Mouse (Mus musculus) fibroblast of lung, adult 2 months (primary cell): ENCODE data around the gene Eif4g3.

Source experiments
- DNase-seq: peaks from one replicate; pipeline ENCODE4 v3.0.0-alpha.2; 2011; ENCODE audit warnings: low read depth

Eif4g3 gene

DNA sequence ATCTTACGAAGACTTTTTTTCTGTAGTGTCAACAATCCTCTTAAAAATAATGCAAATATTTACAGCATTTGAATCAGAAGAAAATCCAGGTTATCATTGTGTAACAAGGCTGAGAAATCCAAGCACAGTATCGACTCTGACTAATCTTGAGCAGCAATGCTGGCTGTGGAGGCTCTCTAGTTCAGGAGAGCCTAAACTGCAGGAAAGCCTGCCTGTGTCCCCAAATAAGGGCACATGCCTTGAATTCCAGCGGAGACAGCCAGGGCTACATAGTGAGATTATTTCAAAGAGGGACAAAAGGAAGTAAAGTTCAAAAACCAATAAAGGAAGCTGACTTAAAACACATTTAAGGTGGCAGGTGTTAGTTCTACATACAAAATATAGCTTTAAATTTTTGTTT lies 168.7 kb downstream of the Eif4g3 start:
- no peak for DNase-seq

GRCm38 (mm10) chr4:138163836-138164235 lies 171.0 kb downstream of the Eif4g3 start:
- DNase-seq, result no peak

DNA sequence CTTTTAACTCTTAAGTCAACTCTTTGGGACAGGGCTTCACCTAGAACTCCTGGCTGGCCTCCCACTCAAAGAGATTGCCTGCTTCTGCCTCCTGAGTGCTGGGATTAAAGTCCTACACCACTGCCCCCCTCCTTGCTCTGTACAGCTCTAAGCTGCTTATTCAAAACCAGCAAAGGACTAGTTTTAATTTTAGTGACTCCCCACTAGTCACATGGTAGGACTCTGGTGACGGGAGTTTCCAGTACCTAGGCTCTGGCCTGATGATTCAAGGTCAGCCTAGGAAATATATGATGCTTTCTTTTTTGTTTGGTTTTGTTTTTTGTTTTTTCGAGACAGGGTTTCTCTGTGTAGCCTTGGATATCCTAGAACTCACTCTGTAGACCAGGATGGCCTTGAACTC lies 172.0 kb downstream of the Eif4g3 start:
- no peak for DNase-seq

DNA sequence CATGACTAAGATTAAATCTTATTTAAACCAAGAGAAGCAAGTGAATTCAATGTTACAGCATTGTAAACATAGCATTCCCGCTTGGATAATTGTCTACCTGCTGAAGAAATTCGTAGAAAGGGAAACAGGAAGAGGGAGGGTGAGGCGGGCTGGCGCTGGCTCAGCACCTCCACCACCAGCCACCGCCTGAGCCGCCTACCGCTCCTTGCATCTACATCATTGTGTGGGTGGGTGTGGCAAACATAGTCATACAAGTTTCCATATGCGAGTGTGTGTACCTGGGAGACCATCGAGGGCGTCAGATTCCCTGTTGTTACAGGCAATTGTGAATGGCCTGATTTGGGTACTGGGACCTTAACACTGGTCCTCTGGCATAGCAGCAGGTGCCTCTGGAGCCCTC lies 173.7 kb downstream of the Eif4g3 start:
- DNase-seq, result no peak

DNA sequence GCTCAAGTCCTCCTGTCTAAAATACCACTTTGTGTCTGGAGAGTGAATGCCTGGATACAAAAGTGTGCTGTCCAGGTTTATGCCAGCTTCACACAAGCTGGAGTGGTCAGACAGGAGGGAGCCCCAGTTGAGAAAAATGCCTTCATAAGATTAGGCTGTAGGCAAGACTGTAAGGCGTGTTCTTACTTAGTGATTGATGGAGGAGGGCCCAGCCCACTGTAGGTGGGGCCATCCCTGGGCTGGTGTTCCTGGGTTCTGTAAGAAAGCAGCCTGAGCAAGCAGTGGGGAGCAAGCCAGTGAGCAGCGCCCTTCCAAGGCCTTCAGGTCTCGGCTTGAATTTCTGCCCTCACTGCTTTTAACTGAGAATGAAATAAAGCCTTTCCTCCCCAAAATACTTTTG lies 175.3 kb downstream of the Eif4g3 start:
- no peak for DNase-seq

- DNase-seq, result no peak
Observed at GRCm38 (mm10) chr4:138169420-138169819, 176.6 kb downstream of the Eif4g3 start.

DNA sequence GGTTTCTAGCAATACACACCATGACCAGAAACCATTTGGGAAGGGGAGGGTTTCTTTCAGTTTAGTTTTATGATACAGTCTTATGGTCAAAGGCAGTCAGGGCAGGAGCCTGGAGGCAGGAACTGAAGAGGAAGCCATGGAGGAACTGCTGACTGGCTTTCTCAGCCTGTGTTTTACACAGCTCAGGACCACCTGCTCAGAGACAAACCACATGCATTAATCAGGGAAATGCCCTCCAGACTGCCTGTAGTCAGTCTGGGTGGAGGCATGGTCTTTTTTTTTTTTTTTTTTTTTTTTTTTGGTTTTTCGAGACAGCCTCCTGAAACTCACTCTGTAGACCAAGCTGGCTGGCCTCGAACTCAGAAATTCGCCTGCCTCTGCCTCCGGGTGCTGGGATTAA lies 179.9 kb downstream of the Eif4g3 start:
- DNase-seq, result no peak

DNA sequence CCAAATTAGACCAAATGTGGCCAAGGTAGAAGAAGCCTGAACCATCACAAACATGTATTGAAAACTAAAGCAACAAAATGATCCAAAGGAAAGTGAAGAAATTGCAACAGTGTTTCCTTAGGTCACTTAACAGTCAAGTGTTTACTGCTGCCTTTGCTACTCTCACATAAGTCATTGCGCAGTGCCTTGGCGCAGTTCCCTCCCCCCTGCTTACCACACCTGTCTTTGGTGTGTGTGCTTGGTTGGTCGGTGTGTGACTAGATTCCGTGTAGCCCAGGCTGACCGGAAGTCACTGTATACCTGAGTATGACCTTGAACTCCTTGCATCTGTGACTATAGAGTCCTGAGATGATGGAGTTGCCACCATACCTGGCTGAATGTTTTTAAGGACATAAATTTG lies 186.6 kb downstream of the Eif4g3 start:
- DNase-seq, result no peak

GRCm38 (mm10) chr4:138180719-138181118 lies 187.9 kb downstream of the Eif4g3 start:
- no peak for DNase-seq

DNA sequence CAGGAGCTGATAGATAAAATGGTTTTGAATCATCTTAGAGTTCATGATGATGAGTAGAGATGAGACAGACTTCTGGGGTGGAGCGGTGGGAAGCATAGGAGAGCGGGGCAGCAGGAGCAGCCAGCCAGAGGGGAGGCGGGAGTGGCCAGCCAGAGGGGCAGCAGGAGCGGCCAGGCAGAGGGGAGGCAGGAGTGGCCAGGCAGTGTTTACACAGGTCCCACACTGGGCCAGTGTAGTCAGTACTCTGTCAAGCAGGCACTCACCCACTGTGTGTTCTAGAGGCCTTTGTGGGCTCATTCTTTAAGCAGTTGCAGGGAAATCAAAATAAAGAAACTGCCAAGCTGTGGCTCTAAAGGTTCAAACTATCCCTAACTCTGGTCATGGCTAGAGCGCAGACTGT lies 191.2 kb downstream of the Eif4g3 start:
- no peak for DNase-seq

- no peak for DNase-seq
Observed at GRCm38 (mm10) chr4:138184573-138184981, 191.8 kb downstream of the Eif4g3 start.

GRCm38 (mm10) chr4:138185961-138186360 lies 193.1 kb downstream of the Eif4g3 start:
- no peak for DNase-seq

- no peak for DNase-seq
Observed at GRCm38 (mm10) chr4:138187995-138188394, 195.2 kb downstream of the Eif4g3 start.

GRCm38 (mm10) chr4:138192561-138192960 lies 199.7 kb downstream of the Eif4g3 start:
- no peak for DNase-seq

- no peak for DNase-seq
Observed at GRCm38 (mm10) chr4:138200769-138201168, 207.9 kb downstream of the Eif4g3 start.

GRCm38 (mm10) chr4:138201696-138202095 lies 208.9 kb downstream of the Eif4g3 start:
- DNase-seq, result no peak

GRCm38 (mm10) chr4:138210116-138210515 lies 217.3 kb downstream of the Eif4g3 start:
- DNase-seq, result no peak

GRCm38 (mm10) chr4:138213861-138214260 lies 221.0 kb downstream of the Eif4g3 start:
- peak; percentile 59 for DNase-seq

DNA sequence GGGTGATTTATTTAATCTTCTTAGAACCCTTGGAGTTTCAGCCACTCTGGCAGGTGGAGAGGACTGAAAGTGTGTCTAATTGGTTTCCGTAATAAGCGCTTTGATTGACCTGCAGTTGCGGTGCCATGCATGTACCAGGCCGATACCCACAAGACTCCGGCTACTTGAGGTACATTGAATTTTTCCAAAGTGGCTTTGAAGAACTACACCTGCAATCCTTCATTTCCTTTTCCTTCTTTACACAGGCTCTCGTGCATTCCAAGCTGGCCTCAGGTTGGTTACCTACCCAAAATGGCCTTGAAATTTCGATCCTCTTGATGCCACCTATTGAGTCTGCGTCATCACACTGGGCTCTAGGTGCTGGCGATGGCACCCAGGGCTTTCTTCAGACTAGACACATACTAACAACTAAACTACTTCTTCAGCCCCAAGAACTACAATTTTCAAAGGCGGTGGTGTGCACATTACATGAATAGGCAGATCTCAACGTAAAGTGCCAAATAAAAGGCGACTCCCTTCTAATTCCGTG lies 222.9 kb downstream of the Eif4g3 start:
- DNase-seq, result no peak

GRCm38 (mm10) chr4:138216200-138216890 lies 223.5 kb downstream of the Eif4g3 start, which contains the start of gene Hp1bp3:
TSS of gene Hp1bp3 (plus strand) at chr4:138216296.
- DNase-seq, result peak; percentile 27

GRCm38 (mm10) chr4:138216891-138217392 lies 224.1 kb downstream of the Eif4g3 start:
- DNase-seq, result peak; percentile 91

GRCm38 (mm10) chr4:138217441-138217840 lies 224.6 kb downstream of the Eif4g3 start:
- DNase-seq, result no peak

DNA sequence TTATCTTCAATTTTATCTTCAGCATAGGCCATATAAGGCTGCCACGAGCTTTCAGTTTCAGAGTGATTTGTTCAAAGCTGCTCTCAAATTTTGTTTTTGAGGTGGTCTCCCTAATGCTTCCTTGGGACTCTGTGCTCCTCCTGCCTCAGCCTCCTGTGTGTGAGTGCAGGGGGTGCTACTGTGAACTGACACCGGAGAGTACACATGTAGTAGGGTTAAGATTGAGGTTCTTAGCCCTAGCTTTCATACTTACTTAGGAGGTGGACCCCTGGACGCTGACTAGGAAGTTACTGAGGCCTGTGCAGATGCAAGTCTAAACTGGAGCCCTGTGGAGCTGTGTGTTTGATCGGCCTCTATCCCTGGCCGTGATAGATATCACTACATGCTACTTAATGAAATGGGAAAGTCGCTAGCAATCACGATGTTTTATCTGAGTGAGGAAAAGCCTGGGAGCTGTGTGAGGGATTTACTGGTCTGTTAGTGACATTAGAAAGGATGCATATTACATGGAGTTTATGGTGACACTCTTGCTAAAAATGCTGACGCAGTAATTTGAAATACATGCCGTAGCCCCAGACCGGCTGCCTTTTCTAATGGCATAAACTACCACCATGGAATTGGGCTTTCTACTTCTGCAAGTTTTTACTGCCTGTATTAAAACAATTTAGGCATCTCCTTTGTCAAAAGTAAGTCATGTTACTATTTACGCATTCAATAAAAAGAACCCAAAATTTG lies 225.3 kb downstream of the Eif4g3 start:
- no peak for DNase-seq
